Mouse (Mus musculus): ENCODE data around the gene Hoxa5. TPM values are rescaled to one million over a fixed set of nuclear protein-coding genes. Genes with fewer than 3 reads are reported as not detected.

Gene Hoxa5
- polyA plus RNA-seq, 1 experiment: 0.46 TPM

- Histone ChIP-seq H3K4me1 (no peaks in the 10 kb centered on the region), H3K9me3 (peaks cover 40% of the 10 kb centered on the region), H3K4me3 (replicated peaks) (no peak overlapping the region), H3K27me3 (replicated peaks) (peaks cover 37% of the 10 kb centered on the region), H3K36me3 (replicated peaks; ENCODE audit: low read length) (peaks cover 26% of the 10 kb centered on the region)
- no peak for TF ChIP-seq FLI1 (IDR thresholded peaks at IDR 0.05; ENCODE audit: low read length)
- TF ChIP-seq GATA1 (IDR thresholded peaks at IDR 0.05; ENCODE audit: borderline replicate concordance, low read length): no peak
Observed at GRCm38 (mm10) chr6:52202362-52203120, 1.8 kb downstream of the Hoxa5 start.

GRCm38 (mm10) chr6:52201269-52201668, 3.1 kb downstream of the Hoxa5 start:
- no peaks in the 10 kb centered on the region for H3K4me1 ChIP-seq
- peaks cover 23% of the 10 kb centered on the region for H3K36me3 ChIP-seq (replicated peaks; ENCODE audit: low read length)
- TF ChIP-seq FLI1 (IDR thresholded peaks at IDR 0.05; ENCODE audit: low read length) (no peak), GATA1 (IDR thresholded peaks at IDR 0.05; ENCODE audit: borderline replicate concordance, low read length) (no peak)
- H3K4me3 ChIP-seq (replicated peaks): no peak overlapping the region
- H3K9me3 ChIP-seq: peaks cover 37% of the 10 kb centered on the region
- H3K27me3 ChIP-seq (replicated peaks): peaks cover 30% of the 10 kb centered on the region

GRCm38 (mm10) chr6:52200751-52201250, 3.6 kb downstream of the Hoxa5 start:
- TF ChIP-seq FLI1 (IDR thresholded peaks at IDR 0.05; ENCODE audit: low read length): no peak
- TF ChIP-seq GATA1 (IDR thresholded peaks at IDR 0.05; ENCODE audit: borderline replicate concordance, low read length): no peak
- peaks cover 19% of the 10 kb centered on the region for H3K36me3 ChIP-seq (replicated peaks; ENCODE audit: low read length)
- H3K4me3 ChIP-seq (replicated peaks): no peak overlapping the region
- 0 out of 2 replicates have a peak, but pooled peaks cover 3% of the 10 kb centered on the region for H3K4me1 ChIP-seq
- H3K27me3 ChIP-seq (replicated peaks): peaks cover 28% of the 10 kb centered on the region
- H3K9me3 ChIP-seq: peaks cover 32% of the 10 kb centered on the region

GRCm38 (mm10) chr6:52200073-52200750, 4.2 kb downstream of the Hoxa5 start:
- Histone ChIP-seq H3K4me1 (0 out of 2 replicates have a peak, but pooled peaks cover 3% of the 10 kb centered on the region), H3K27me3 (replicated peaks) (peaks cover 23% of the 10 kb centered on the region), H3K36me3 (replicated peaks; ENCODE audit: low read length) (peaks cover 13% of the 10 kb centered on the region), H3K9me3 (peaks cover 26% of the 10 kb centered on the region), H3K4me3 (replicated peaks) (no peak overlapping the region)
- TF ChIP-seq GATA1 (IDR thresholded peaks at IDR 0.05; ENCODE audit: borderline replicate concordance, low read length) (no peak), FLI1 (IDR thresholded peaks at IDR 0.05; ENCODE audit: low read length) (no peak)

GRCm38 (mm10) chr6:52197271-52197670, 7.1 kb downstream of the Hoxa5 start:
- TF ChIP-seq GATA1 (IDR thresholded peaks at IDR 0.05; ENCODE audit: borderline replicate concordance, low read length): no peak
- TF ChIP-seq FLI1 (IDR thresholded peaks at IDR 0.05; ENCODE audit: low read length): no peak
- Histone ChIP-seq H3K4me1 (peaks cover 6% of the 10 kb centered on the region), H3K27me3 (replicated peaks) (peaks cover 29% of the 10 kb centered on the region), H3K4me3 (replicated peaks) (no peak overlapping the region), H3K36me3 (replicated peaks; ENCODE audit: low read length) (no peaks in the 10 kb centered on the region), H3K9me3 (no peaks in the 10 kb centered on the region)

- H3K4me3 ChIP-seq (replicated peaks): no peak overlapping the region
- peaks cover 32% of the 10 kb centered on the region for H3K27me3 ChIP-seq (replicated peaks)
- H3K9me3 ChIP-seq: no peaks in the 10 kb centered on the region
- TF ChIP-seq FLI1 (IDR thresholded peaks at IDR 0.05; ENCODE audit: low read length): no peak
- TF ChIP-seq GATA1 (IDR thresholded peaks at IDR 0.05; ENCODE audit: borderline replicate concordance, low read length): no peak
- no peaks in the 10 kb centered on the region for H3K36me3 ChIP-seq (replicated peaks; ENCODE audit: low read length)
- H3K4me1 ChIP-seq: peaks cover 10% of the 10 kb centered on the region
Observed at GRCm38 (mm10) chr6:52196811-52197210, 7.6 kb downstream of the Hoxa5 start.

- Histone ChIP-seq H3K4me1 (peaks cover 10% of the 10 kb centered on the region), H3K36me3 (replicated peaks; ENCODE audit: low read length) (no peaks in the 10 kb centered on the region), H3K27me3 (replicated peaks) (peaks cover 42% of the 10 kb centered on the region), H3K9me3 (0 out of 2 replicates have a peak, but pooled peaks cover 5% of the 10 kb centered on the region), H3K4me3 (replicated peaks) (no peak overlapping the region)
- TF ChIP-seq FLI1 (IDR thresholded peaks at IDR 0.05; ENCODE audit: low read length) (no peak), GATA1 (IDR thresholded peaks at IDR 0.05; ENCODE audit: borderline replicate concordance, low read length) (no peak)
Observed at GRCm38 (mm10) chr6:52194690-52195089, 9.7 kb downstream of the Hoxa5 start.

GRCm38 (mm10) chr6:52191860-52192550, 12.4 kb downstream of the Hoxa5 start:
- H3K36me3 ChIP-seq (replicated peaks; ENCODE audit: low read length): no peaks in the 10 kb centered on the region
- H3K4me1 ChIP-seq: peaks cover 10% of the 10 kb centered on the region
- 0 out of 2 replicates have a peak, but pooled peaks cover 5% of the 10 kb centered on the region for H3K9me3 ChIP-seq
- H3K4me3 ChIP-seq (replicated peaks): peak overlapping the region; percentile 95
- peaks cover 47% of the 10 kb centered on the region for H3K27me3 ChIP-seq (replicated peaks)
- TF ChIP-seq GATA1 (IDR thresholded peaks at IDR 0.05; ENCODE audit: borderline replicate concordance, low read length): no peak
- no peak for TF ChIP-seq FLI1 (IDR thresholded peaks at IDR 0.05; ENCODE audit: low read length)

Data from megakaryocyte, embryonic 14.5 days (primary cell).